Mouse (Mus musculus) neural tube, embryonic 15.5 days (tissue): ENCODE measurements around the gene Ang. TPM values are rescaled to one million over a fixed set of nuclear protein-coding genes. Genes with fewer than 3 reads are reported as not detected.

Source experiments
- polyA plus RNA-seq: library from polyadenylated mRNA; unstranded; fragments of >200 nt; fragmentation: Nextera tagmentation; extraction: Ambion mirVana; gene quantifications from 2 replicates; pipeline ENCODE4 v1.2.1, GENCODE M21; 2015

The Ang gene
- polyA plus RNA-seq, 1 experiment from 2014 or later: 4.4 TPM

Other genes with a start within 250 kb of the Ang start
- gene Tep1, start 220.6 kb upstream of the Ang start, polyA plus RNA-seq: 3.1 and 4.0 TPM in 2 replicates
- gene Klhl33, start 193.6 kb upstream of the Ang start, polyA plus RNA-seq: 3.4 and 4.1 TPM in 2 replicates
- gene Osgep, start 166.3 kb upstream of the Ang start, polyA plus RNA-seq: 107 and 125 TPM in 2 replicates
- 157 and 177 TPM in 2 replicates for gene Apex1, start 166.2 kb upstream of the Ang start, polyA plus RNA-seq
- 98.6 and 99.7 TPM in 2 replicates for gene Pip4p1, start 160.3 kb upstream of the Ang start, polyA plus RNA-seq
- 20.5 and 36.3 TPM in 2 replicates for gene Pnp, start 160.1 kb upstream of the Ang start, polyA plus RNA-seq
- not detected in 2 replicates for gene Gm49342, start 146.6 kb upstream of the Ang start, polyA plus RNA-seq
- 0.55 and 0.73 TPM in 2 replicates for gene Pnp2, start 135.2 kb upstream of the Ang start, polyA plus RNA-seq
- 0.10 TPM in 1 of 2 replicates, not detected in the other for gene Rnase10, start 83.4 kb upstream of the Ang start, polyA plus RNA-seq
- gene Rnase9, start 49.3 kb upstream of the Ang start, polyA plus RNA-seq: not detected in 2 replicates
- not detected in 2 replicates for gene Rnase11, start 41.0 kb upstream of the Ang start, polyA plus RNA-seq
- not detected in 2 replicates for gene Rnase12, start 33.5 kb upstream of the Ang start, polyA plus RNA-seq
- not detected in 2 replicates for gene Olfr750, start 16.7 kb upstream of the Ang start, polyA plus RNA-seq
- 18.6 and 30.0 TPM in 2 replicates for gene Rnase4, start 73 bp upstream of the Ang start, polyA plus RNA-seq
- not detected in 2 replicates for gene Eddm3b, start 23.3 kb downstream of the Ang start, polyA plus RNA-seq
- 1.0 and 2.2 TPM in 2 replicates for gene Rnase6, start 32.8 kb downstream of the Ang start, polyA plus RNA-seq
- gene Rnase1, start 55.6 kb downstream of the Ang start, polyA plus RNA-seq: 1.1 and 1.5 TPM in 2 replicates
- gene Rnase2b, start 71.1 kb downstream of the Ang start, polyA plus RNA-seq: not detected in 2 replicates
- gene Ang2, start 108.0 kb downstream of the Ang start, polyA plus RNA-seq: not detected in 2 replicates
- gene Ear14, start 112.2 kb downstream of the Ang start, polyA plus RNA-seq: not detected in 2 replicates
- not detected in 2 replicates for gene Rnase2a, start 165.0 kb downstream of the Ang start, polyA plus RNA-seq